Mouse (Mus musculus): Measurements from ENCODE around the gene Ptpn3.

Gene Ptpn3

DNA sequence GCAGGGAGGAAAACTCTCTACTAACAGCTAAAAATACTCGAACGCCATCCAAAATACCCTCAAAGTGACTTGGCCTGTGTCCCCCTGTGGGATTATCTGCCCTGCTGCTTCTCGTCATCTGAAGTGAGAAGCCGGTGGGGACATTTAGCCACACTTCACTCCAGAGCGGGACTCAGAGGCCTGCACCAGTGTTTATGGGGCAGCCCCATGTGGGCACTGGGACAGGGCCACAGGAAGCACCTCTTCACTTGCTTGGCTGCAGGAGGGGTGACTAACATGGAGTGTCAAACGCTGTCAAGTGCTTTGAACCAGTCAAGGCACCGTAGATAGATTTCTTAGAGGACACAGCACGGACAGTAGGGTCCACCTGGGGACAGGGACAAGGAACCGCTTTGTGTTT lies 35.2 kb downstream of the Ptpn3 start:
- DNase-seq (ENCODE audit: extremely low read depth, low read depth), result no peak

- no peak for DNase-seq (ENCODE audit: extremely low read depth, low read depth)
Measured at GRCm38 (mm10) chr4:57263695-57264094, 37.9 kb downstream of the Ptpn3 start.

- no peak for DNase-seq (ENCODE audit: extremely low read depth, low read depth)
Measured at GRCm38 (mm10) chr4:57263061-57263685, 38.5 kb downstream of the Ptpn3 start.

GRCm38 (mm10) chr4:57262451-57262850 lies 39.2 kb downstream of the Ptpn3 start:
- DNase-seq (ENCODE audit: extremely low read depth, low read depth), result no peak

DNA sequence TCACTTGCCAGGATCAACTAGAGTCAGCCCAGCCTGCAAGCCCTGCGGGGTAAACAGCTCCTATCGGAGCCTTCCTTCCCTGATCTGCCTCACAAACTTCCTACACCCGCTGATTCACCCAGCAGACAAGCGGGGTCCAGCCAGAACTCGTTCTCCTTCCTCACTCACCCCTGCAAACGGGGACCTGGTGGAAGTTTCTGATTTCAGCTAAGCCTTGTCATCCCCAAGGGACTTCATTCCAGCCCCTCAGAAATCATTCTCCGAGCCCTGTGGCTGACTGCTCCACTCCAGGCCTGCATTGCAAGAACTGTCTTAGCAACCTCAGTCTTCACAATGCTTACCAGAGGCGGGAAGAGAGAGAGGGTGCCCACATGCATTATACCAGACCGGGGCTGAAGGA lies 39.8 kb downstream of the Ptpn3 start:
- no peak for DNase-seq (ENCODE audit: extremely low read depth, low read depth)

GRCm38 (mm10) chr4:57258159-57259035 lies 43.2 kb downstream of the Ptpn3 start:
- no peak for DNase-seq (ENCODE audit: extremely low read depth, low read depth)

DNA sequence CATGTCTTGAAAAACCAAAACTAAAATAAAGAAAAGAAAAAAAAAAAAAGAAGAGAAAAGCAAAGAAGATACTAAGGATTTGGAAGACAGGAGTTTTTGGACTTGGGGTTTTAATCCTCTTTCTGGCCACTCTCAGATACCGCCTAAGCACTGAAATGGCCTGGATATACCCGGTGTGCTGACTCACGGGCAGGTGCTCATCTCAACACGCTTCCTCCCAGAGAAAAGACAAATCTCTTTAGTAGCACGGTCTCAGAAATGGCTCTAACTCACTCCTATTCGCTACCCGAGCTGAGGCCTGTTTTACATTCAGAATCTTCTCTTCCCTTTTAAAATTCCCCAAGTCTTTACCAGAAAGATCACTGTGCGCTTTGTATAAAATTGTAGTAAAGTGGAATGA lies 44.2 kb downstream of the Ptpn3 start:
- DNase-seq (ENCODE audit: extremely low read depth, low read depth), result no peak

- DNase-seq (ENCODE audit: extremely low read depth, low read depth), result no peak
Measured at GRCm38 (mm10) chr4:57256761-57257160, 44.9 kb downstream of the Ptpn3 start.

DNA sequence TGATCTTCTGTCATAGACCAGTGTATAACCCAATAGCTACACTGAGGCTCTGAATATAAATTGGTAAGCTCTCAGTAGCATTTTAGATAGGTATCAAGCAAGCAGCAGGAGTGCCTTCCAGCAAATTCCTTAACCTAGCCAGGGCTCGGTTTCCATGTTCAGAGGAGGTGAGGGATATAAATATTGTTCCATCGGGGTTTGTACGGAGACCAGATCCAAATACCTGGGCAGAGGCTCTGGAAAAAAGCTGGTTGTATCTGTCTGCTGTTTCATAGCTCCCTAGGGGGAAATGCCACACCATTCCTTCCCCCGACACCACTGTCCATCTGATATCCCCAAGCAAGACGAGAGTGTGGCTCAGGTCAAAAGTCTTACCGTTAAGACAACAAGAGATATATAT lies 47.2 kb downstream of the Ptpn3 start:
- no peak for DNase-seq (ENCODE audit: extremely low read depth, low read depth)

DNA sequence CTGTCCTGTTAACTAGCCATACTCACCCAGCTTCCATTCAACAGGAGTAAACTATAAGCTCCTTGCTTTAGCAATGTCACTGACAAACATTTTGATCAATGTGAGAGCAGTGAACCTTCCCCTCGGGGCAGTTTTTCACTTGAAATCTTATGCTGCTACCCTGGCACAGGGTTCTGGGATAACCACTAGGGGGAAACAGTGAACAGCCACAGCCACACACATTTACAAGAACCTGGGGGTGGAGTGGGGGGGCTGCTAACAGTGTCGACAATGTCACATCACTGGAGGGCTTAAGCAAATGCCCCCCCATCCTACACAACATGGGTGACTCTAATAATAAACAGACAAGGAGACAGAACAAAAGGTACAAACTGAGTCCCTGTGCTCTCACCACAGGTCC lies 51.0 kb downstream of the Ptpn3 start:
- no peak for DNase-seq (ENCODE audit: extremely low read depth, low read depth)

DNA sequence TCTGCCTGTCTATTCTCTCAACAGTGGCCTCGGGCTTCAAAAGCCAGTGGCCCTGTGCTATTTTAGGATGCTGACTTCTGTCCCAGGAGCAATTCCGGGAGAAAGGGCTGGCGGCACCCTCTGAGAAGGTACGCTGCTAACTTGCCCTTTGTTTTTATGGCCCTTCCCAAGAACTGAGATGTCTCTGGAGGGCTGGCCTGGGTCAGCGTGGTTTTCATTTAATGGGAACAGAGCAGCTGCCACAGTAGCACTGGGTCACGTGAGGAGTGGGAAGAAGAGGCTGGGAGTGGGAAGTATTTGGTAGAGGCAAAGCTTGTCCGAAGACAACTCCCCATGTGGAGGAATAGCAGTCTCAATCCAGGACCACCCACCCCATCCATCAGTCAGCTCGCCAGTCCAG lies 52.5 kb downstream of the Ptpn3 start:
- no peak for DNase-seq (ENCODE audit: extremely low read depth, low read depth)

GRCm38 (mm10) chr4:57244874-57245273 lies 56.8 kb downstream of the Ptpn3 start:
- no peak for DNase-seq (ENCODE audit: extremely low read depth, low read depth)

- DNase-seq (ENCODE audit: extremely low read depth, low read depth), result no peak
Measured at GRCm38 (mm10) chr4:57243312-57243711, 58.3 kb downstream of the Ptpn3 start.

DNA sequence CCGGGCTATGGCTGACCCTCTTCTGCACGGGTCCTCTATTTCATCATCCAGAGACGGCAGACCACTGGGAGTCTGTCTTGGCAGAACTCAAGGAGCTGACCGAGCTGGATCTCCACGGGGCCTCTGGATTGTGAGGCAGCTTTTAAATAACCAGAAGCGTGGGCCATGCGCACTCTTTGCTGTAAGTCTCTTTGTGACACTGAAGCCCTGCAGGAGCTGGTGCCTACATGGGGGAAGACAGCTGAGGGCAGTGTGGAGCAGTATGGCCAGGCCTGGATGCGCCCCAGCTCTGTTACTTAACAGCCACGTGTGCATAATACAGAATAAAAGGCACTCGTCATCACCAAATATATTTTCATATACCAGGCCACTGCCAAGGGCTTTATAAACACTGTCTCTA lies 60.7 kb downstream of the Ptpn3 start:
- no peak for DNase-seq (ENCODE audit: extremely low read depth, low read depth)

GRCm38 (mm10) chr4:57240100-57240499 lies 61.5 kb downstream of the Ptpn3 start:
- no peak for DNase-seq (ENCODE audit: extremely low read depth, low read depth)

- no peak for DNase-seq (ENCODE audit: extremely low read depth, low read depth)
Measured at GRCm38 (mm10) chr4:57239112-57239511, 62.5 kb downstream of the Ptpn3 start.

DNA sequence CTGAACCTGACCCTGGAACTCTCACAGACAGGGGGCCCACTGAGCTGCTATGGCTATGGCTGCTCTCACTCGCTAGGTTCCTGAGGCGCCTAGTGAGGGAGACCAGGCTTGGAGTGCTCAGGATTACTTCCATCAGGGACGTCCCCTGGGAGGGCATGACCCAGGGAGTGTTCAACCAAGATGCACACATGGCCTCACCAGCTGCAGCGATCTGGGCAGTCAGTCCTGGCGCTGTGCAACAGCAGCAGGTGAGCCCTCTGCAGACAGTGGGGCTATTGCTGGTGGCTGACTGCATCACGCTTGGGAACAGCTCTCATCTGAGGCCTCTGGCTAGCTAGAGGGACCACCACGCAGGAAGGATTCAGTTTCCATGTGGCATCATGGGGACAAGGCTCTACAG lies 63.5 kb downstream of the Ptpn3 start:
- no peak for DNase-seq (ENCODE audit: extremely low read depth, low read depth)

GRCm38 (mm10) chr4:57236513-57236912 lies 65.1 kb downstream of the Ptpn3 start:
- peak; percentile 10 for DNase-seq (ENCODE audit: extremely low read depth, low read depth)

- DNase-seq (ENCODE audit: extremely low read depth, low read depth), result no peak
Measured at GRCm38 (mm10) chr4:57235741-57236140, 65.9 kb downstream of the Ptpn3 start.

DNA sequence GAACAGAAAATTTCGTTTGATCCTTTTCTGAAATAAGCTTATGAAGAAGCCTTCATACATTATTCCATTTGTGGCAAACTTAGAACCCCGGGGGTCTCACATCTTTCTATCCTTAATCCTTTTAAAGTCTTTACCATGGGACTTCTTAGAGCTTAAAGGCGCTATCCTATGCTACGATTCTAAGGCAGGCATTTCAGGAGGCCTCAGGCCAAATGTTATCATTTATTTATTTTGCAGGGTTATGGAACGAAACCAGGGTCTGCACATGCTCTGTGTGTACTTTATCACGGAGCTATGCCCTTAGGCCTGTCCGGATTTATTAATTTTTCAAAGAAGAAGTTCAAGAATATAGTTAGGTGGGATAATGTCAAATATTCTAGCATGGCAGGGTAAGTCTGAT lies 67.3 kb downstream of the Ptpn3 start:
- no peak for DNase-seq (ENCODE audit: extremely low read depth, low read depth)

GRCm38 (mm10) chr4:57232439-57232838 lies 69.2 kb downstream of the Ptpn3 start:
- DNase-seq (ENCODE audit: extremely low read depth, low read depth), result no peak

- DNase-seq (ENCODE audit: extremely low read depth, low read depth), result no peak
Measured at GRCm38 (mm10) chr4:57231323-57231722, 70.3 kb downstream of the Ptpn3 start.

- DNase-seq (ENCODE audit: extremely low read depth, low read depth), result no peak
Measured at GRCm38 (mm10) chr4:57230341-57230740, 71.3 kb downstream of the Ptpn3 start.
